Mouse (Mus musculus): Measurements from ENCODE around the gene Selp. TPM values are rescaled to one million over a fixed set of nuclear protein-coding genes. Genes with fewer than 3 reads are reported as not detected.

Selp gene
- polyA plus RNA-seq (2015; fragmentation: Nextera tagmentation; extraction: Ambion mirVana) = not detected in 2 replicates

DNA sequence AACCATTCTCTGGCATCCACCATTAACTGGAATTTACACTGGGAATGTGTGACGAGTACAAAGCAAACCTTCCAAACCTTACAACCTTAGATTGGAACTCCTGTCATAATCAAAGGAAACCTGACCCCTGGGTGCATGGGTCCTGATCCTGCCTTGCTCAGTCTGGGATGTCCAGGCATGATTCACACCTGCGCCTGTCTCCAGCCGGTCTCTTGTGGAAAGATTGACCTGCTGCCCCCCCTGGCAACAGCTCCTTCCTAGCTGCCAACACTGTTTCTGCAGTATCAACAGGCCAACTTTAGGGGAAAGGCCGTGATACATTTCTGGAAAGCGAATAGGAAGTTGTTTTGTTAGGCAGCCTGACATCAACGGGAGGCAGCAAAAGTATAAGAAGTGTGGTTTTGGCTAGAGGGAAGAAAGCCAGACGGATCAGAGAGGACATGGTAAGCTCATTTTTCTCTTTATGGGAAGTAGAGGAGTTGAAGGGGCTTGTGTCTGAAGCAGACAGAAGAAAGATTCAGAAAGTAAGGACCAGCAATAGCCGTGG, at the start of gene Selp:
Gene Selp (plus strand): TSS at position 318 of the 547 bp plus-strand sequence.
- WGBS = 78% methylated on average over 8 of the region's 8 CpGs
- no peak for ATAC-seq (ENCODE audit: low FRiP score, low read depth)
- Histone ChIP-seq H3K4me1 (replicated peaks) (no peaks in the 10 kb centered on the region), H3K4me3 (no peak within 1 kb of the TSS), H3K9ac (no peak within 1 kb of the TSS), H3K9me3 (no peaks in the 10 kb centered on the region), H3K4me2 (no peak within 1 kb of the TSS), H3K27ac (replicated peaks) (no peak within 1 kb of the TSS), H3K27me3 (no peaks in the 10 kb centered on the region), H3K36me3 (no peaks in the 10 kb centered on the region)

DNA sequence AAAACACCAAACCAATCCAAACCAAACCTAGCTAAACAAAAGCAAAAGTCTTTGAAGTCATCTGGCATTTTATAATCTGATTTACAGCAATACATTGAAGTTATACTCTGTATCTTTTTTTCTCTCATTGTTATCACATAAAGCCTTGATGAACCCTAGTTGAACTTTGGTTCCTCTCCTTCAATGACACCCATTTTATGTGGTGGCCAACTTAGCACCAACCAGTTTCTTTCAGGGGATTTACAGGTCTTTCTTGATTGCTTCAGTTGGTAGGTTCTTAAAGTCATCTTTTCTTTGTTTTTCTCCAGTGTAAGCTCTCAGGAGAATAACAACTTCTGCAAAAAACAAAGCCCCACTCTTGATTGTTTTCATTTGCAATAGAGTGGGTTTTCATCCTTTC, 45.8 kb upstream of the Selp start:
- ATAC-seq (ENCODE audit: low FRiP score, low read depth) = no peak
- Histone ChIP-seq H3K36me3 (no peaks in the 10 kb centered on the region), H3K9me3 (no peaks in the 10 kb centered on the region), H3K4me1 (replicated peaks) (no peaks in the 10 kb centered on the region), H3K9ac (no peak overlapping the region), H3K27ac (replicated peaks) (no peak overlapping the region), H3K27me3 (no peaks in the 10 kb centered on the region), H3K4me2 (no peak overlapping the region), H3K4me3 (no peak overlapping the region)

DNA sequence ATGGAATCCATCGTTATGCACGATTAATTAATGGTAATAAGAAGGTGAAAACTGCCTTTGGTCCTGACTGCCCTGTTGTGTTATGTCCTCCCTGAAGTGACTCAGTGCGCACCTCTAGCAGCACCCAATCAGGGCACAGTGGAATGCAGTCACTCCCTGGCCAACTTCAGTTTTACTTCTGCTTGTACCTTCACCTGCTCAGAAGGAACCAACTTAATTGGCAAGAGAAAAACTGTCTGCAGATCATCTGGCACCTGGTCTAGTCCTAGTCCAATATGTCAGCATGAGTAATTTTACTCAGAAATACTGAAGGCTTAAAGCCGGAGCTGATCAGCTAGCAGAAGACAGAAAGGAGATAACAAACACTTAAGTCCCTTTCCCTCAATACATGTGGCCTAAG, 44.6 kb upstream of the Selp start:
- Histone ChIP-seq H3K9me3 (no peaks in the 10 kb centered on the region), H3K4me2 (no peak overlapping the region), H3K27me3 (no peaks in the 10 kb centered on the region), H3K4me3 (no peak overlapping the region), H3K36me3 (no peaks in the 10 kb centered on the region), H3K4me1 (replicated peaks) (no peaks in the 10 kb centered on the region), H3K9ac (no peak overlapping the region), H3K27ac (replicated peaks) (no peak overlapping the region)
- WGBS = 92% methylated on average over 4 of the region's 4 CpGs
- ATAC-seq (ENCODE audit: low FRiP score, low read depth) = no peak

DNA sequence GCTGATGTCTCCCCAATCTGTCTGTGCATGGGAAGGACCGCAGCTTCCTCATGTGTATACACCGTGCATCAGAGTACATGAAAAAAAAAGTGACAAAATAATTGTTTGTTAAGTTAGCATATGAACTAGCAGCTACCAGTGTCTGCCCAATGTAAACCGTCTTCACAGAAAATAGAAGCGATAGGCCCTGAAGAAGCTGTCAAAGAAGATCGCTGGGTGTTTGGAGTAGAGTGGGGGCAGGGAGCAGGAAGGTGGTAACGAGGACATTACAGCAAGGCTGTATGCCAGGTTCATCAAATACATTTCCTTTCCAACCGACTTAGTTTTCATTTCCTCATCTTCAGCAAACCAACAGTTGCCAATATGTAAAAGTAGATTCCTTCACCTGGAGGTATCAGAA, 44.0 kb upstream of the Selp start:
- Histone ChIP-seq H3K9ac (no peak overlapping the region), H3K4me3 (no peak overlapping the region), H3K27ac (replicated peaks) (no peak overlapping the region), H3K4me1 (replicated peaks) (no peaks in the 10 kb centered on the region), H3K36me3 (no peaks in the 10 kb centered on the region), H3K9me3 (no peaks in the 10 kb centered on the region), H3K4me2 (no peak overlapping the region), H3K27me3 (no peaks in the 10 kb centered on the region)
- no peak for ATAC-seq (ENCODE audit: low FRiP score, low read depth)
- 92% methylated on average over 7 of the region's 7 CpGs for WGBS

DNA sequence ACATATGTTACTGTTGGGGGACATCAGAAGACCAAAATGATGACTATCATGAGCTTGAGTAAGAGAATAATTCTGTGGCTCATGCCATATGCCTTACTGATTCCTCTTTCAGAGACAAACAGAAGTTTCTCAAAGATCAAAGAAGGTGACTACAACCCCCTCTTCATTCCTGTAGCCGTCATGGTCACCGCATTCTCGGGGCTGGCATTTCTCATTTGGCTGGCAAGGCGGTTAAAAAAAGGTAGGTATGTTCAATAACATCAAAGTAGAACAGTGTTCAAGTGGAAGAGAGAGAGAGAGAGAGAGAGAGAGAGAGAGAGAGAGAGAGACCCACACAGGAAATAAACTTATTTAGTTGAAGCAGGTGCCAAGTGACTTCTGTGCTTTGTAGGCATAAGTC, 43.1 kb upstream of the Selp start:
- Histone ChIP-seq H3K27ac (replicated peaks) (no peak overlapping the region), H3K4me2 (no peak overlapping the region), H3K9me3 (no peaks in the 10 kb centered on the region), H3K4me3 (no peak overlapping the region), H3K36me3 (no peaks in the 10 kb centered on the region), H3K4me1 (replicated peaks) (no peaks in the 10 kb centered on the region), H3K9ac (no peak overlapping the region), H3K27me3 (no peaks in the 10 kb centered on the region)
- WGBS = 91% methylated on average over 4 of the region's 4 CpGs
- ATAC-seq (ENCODE audit: low FRiP score, low read depth) = no peak

DNA sequence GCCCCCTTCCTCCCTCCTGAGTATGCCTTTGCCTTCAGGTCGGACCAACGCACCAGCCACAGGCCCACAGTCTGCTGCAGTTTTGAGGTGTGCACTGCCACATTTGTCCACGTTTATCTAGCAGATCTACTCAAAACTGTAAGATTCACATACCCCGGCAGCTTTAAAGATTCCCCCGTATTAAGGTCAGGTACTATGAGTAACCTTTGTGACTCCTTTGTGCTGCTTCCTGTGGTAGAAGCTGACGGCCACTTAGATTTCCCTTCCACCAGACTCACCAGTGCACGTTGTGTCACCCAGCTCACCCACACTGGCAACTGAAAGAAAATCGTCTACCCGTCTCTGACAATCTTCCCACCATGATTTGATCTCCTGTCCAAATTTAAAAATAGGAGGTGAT, 42.0 kb upstream of the Selp start:
- no peak overlapping the region for H3K9ac ChIP-seq
- no peak overlapping the region for H3K4me2 ChIP-seq
- H3K36me3 ChIP-seq = no peaks in the 10 kb centered on the region
- 92% methylated on average over 9 of the region's 9 CpGs for WGBS
- ATAC-seq (ENCODE audit: low FRiP score, low read depth) = no peak
- H3K4me3 ChIP-seq = no peak overlapping the region
- no peaks in the 10 kb centered on the region for H3K27me3 ChIP-seq
- no peak overlapping the region for H3K27ac ChIP-seq (replicated peaks)
- no peaks in the 10 kb centered on the region for H3K4me1 ChIP-seq (replicated peaks)
- no peaks in the 10 kb centered on the region for H3K9me3 ChIP-seq

DNA sequence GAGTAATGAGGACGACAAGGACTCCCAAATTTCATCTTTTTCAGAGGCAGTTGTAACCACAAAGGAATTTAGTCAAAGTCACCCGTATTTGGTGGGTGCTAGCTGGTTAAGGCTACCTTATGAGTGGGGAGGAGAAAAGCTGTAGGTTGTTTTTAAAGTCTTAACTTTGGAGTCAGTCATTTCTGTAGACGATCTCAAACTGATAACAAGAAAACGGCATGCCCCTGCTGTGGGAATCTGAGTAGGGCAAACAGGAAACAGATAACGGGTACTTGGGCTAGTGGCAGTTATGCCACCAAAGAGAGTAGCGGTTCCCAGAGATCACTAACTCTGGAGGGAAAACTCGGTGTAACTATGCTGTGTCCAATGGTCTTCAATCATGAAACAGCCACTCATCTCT, 41.3 kb upstream of the Selp start:
- Histone ChIP-seq H3K9ac (no peak overlapping the region), H3K27me3 (no peaks in the 10 kb centered on the region), H3K4me1 (replicated peaks) (no peaks in the 10 kb centered on the region), H3K27ac (replicated peaks) (no peak overlapping the region), H3K4me3 (no peak overlapping the region), H3K9me3 (no peaks in the 10 kb centered on the region), H3K4me2 (no peak overlapping the region), H3K36me3 (no peaks in the 10 kb centered on the region)
- WGBS = 88% methylated on average over 7 of the region's 7 CpGs
- no peak for ATAC-seq (ENCODE audit: low FRiP score, low read depth)

DNA sequence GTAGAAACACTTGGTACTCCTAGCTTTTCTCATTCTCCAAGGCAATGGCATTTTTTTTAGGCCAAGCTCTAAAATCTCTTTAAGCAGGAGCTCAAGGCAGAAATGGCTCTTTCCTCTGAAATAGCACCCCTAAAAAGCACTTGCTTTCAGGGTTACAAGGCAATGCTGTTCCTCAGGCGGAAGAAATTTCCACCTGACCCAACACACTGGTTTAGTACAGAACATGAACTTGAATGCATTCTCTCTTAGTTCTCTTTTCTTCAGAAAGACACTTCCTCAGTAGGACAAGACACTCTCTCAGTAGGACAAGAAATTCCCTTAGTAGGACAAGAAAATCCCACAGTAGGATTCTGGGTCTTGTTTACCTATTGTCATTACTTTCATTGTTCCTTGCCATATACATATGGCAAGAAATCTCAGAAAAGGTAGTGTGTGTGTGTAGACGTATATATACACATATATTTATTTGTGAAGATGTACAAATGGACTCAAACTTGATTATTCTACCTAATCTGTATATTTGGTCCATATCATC, 40.4 kb upstream of the Selp start:
- no peaks in the 10 kb centered on the region for H3K4me1 ChIP-seq (replicated peaks)
- H3K4me2 ChIP-seq = no peak overlapping the region
- 93% methylated on average over 2 of the region's 2 CpGs for WGBS
- no peaks in the 10 kb centered on the region for H3K9me3 ChIP-seq
- H3K27me3 ChIP-seq = no peaks in the 10 kb centered on the region
- no peak overlapping the region for H3K4me3 ChIP-seq
- no peak for ATAC-seq (ENCODE audit: low FRiP score, low read depth)
- H3K9ac ChIP-seq = no peak overlapping the region
- H3K27ac ChIP-seq (replicated peaks) = no peak overlapping the region
- no peaks in the 10 kb centered on the region for H3K36me3 ChIP-seq

DNA sequence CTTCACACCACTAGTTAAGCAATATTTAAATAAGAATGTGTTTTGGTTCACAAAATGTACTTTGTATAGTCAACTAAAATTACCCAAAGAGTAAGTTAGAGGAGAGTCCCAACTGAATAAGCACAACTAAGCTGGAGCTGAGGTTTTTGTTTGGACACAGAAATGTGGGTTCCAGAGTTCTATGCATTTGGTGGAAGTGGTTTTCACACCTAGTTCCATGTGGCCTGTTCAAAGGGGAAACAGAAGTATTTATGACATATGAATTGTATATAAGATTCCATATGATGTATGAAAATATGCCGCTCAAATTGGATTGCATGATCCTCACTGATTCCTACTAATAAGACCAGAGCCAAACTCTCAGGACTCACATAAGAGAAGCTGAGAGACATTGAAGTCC, 39.6 kb upstream of the Selp start:
- H3K4me1 ChIP-seq (replicated peaks) = no peaks in the 10 kb centered on the region
- ATAC-seq (ENCODE audit: low FRiP score, low read depth) = no peak
- 100% methylated on average over 1 of the region's 1 CpGs for WGBS
- H3K9ac ChIP-seq = no peak overlapping the region
- no peaks in the 10 kb centered on the region for H3K9me3 ChIP-seq
- H3K27me3 ChIP-seq = no peaks in the 10 kb centered on the region
- no peak overlapping the region for H3K27ac ChIP-seq (replicated peaks)
- H3K36me3 ChIP-seq = no peaks in the 10 kb centered on the region
- H3K4me2 ChIP-seq = no peak overlapping the region
- H3K4me3 ChIP-seq = no peak overlapping the region

DNA sequence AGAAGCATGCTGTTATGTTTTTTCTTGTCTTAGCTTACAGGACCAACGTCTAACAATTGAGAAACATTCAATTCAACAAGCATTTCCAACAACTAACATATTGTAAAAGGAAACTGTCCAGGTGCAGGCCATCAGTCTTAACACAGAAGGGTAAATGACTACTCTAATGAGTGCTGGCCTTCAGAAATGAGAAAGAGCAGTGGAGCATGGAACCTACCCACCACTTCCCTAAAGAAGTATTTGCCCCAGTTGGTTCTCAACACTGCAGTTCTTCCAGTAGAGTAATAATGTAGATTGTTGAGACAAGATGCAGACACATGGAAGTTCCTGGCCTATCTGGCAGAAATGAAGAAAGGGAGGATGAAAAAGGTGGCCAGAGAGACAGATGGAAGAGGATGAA, 38.6 kb upstream of the Selp start:
- H3K4me3 ChIP-seq = no peak overlapping the region
- WGBS = 67% methylated on average over 1 of the region's 1 CpGs

DNA sequence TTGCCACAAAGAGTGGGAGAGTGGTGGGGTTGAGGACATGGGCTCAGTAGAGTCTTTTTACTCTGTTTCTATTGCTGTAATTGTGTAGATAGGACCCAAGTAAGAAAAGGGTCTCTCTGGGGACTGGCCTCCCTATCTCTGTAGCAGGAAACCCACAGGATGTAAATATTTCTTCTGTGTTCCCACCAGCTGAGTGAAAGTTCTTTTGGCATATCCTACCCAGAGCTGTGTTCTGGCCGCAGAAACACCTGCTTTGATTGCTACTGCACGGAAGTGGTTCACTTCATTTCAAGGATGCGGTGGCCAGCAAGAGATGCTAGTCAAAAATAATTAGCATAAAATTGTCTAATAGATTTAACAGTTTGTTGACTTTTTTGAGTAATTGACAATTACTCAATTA, 38.0 kb upstream of the Selp start:
- H3K4me1 ChIP-seq (replicated peaks) = no peaks in the 10 kb centered on the region
- no peak overlapping the region for H3K9ac ChIP-seq
- no peaks in the 10 kb centered on the region for H3K36me3 ChIP-seq
- 87% methylated on average over 3 of the region's 3 CpGs for whole genome bisulfite sequencing
- H3K4me3 ChIP-seq = no peak overlapping the region
- no peak overlapping the region for H3K27ac ChIP-seq (replicated peaks)
- no peaks in the 10 kb centered on the region for H3K9me3 ChIP-seq
- H3K27me3 ChIP-seq = no peaks in the 10 kb centered on the region
- ATAC-seq (ENCODE audit: low FRiP score, low read depth) = no peak
- H3K4me2 ChIP-seq = no peak overlapping the region

More for the DNA sequence above, 38.6 kb upstream of the Selp start:
- no peaks in the 10 kb centered on the region for H3K36me3 ChIP-seq
- H3K4me2 ChIP-seq = no peak overlapping the region
- H3K9me3 ChIP-seq = no peaks in the 10 kb centered on the region
- H3K27ac ChIP-seq (replicated peaks) = no peak overlapping the region
- H3K4me1 ChIP-seq (replicated peaks) = no peaks in the 10 kb centered on the region
- no peak for ATAC-seq (ENCODE audit: low FRiP score, low read depth)
- H3K9ac ChIP-seq = no peak overlapping the region
- no peaks in the 10 kb centered on the region for H3K27me3 ChIP-seq

DNA sequence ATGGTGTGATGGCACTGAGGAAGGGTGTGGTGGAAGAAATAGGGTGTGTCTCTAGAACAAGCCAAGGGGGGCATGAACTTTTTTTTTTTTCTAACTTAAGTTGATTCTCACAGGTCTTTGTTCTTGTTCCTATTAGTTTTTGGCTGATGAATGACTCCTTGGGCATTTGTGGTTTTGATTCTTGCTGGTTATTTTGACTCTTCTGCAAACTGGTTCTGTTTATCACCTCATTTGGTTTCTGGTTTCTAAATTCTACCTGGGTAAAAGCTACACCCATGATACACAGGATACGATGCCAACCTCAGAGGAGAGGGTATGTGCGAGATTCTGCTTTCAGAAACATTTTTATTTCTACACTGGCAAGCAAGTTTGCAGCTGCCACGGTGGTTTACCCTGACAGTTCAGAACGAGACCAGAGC, 36.7 kb upstream of the Selp start:
- Histone ChIP-seq H3K4me3 (no peak overlapping the region), H3K9ac (no peak overlapping the region), H3K9me3 (no peaks in the 10 kb centered on the region), H3K36me3 (no peaks in the 10 kb centered on the region), H3K4me2 (no peak overlapping the region), H3K27me3 (no peaks in the 10 kb centered on the region), H3K4me1 (replicated peaks) (no peaks in the 10 kb centered on the region), H3K27ac (replicated peaks) (no peak overlapping the region)
- WGBS = 91% methylated on average over 4 of the region's 4 CpGs
- ATAC-seq (ENCODE audit: low FRiP score, low read depth) = no peak

DNA sequence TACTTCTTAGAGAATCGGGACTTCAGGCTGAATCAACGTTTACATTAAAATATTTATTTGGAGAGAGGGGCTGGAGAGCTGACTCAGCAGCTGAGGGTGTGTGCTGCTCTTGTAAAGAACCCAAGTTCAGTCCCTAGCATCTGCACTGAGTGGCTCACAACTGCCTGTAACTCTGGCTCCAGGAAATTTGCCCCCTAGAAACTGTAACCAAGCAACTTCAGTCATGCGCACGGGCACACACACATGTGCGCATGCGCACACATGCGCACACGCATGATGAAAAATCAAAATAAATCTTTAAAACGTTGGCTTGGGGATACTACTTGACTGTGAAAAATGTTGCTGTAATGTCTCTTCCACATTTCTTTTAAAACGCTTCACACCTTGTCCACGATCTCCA, 36.0 kb upstream of the Selp start:
- 91% methylated on average over 11 of the region's 11 CpGs for WGBS
- ATAC-seq (ENCODE audit: low FRiP score, low read depth) = no peak
- Histone ChIP-seq H3K27me3 (no peaks in the 10 kb centered on the region), H3K4me2 (no peak overlapping the region), H3K27ac (replicated peaks) (no peak overlapping the region), H3K4me3 (no peak overlapping the region), H3K4me1 (replicated peaks) (no peaks in the 10 kb centered on the region), H3K36me3 (no peaks in the 10 kb centered on the region), H3K9me3 (no peaks in the 10 kb centered on the region), H3K9ac (no peak overlapping the region)

Measured in hindbrain, embryonic 15.5 days (tissue).